Mouse (Mus musculus) forebrain, embryonic 11.5 days (tissue): Measurements from ENCODE around the gene Nrxn2. TPM values are rescaled to one million over a fixed set of nuclear protein-coding genes. Genes with fewer than 3 reads are reported as not detected.

ENCODE experiments used
- ATAC-seq: fragments of 200-750 bp; cut with Nextera tagmentation; replicated peaks from 2 replicates; pipeline ENCODE4 v1.8.0; 2017; ENCODE audit warnings: moderate TSS enrichment; ENCODE audit not compliant: low FRiP score
- DNase-seq: peaks from one replicate; pipeline ENCODE4 v3.0.0-alpha.2; 2017; ENCODE audit warnings: low spot score
- H3K27ac ChIP-seq: fragments of 300-500 bp; sonication (generic); 2 replicates; pipeline ENCODE4 v1.5.1; 2014; ENCODE audit warnings: low read depth, low read length
- H3K27me3 ChIP-seq: fragments of 300-500 bp; sonication (generic); 2 replicates; pipeline ENCODE4 v1.6.1; 2014; ENCODE audit warnings: mild to moderate bottlenecking, low read length, mixed read lengths; ENCODE audit not compliant: control insufficient read depth, insufficient read depth
- H3K36me3 ChIP-seq: fragments of 300-500 bp; sonication (generic); 2 replicates; pipeline ENCODE4 v1.6.1; 2014; ENCODE audit warnings: mild to moderate bottlenecking, low read length, moderate library complexity, mixed read lengths; ENCODE audit not compliant: control insufficient read depth, insufficient read depth
- H3K4me1 ChIP-seq: fragments of 300-500 bp; sonication (generic); replicated peaks from 2 replicates; pipeline ENCODE4 v1.6.1; 2014; ENCODE audit warnings: low read length, mixed read lengths; ENCODE audit not compliant: control insufficient read depth, insufficient read depth
- H3K4me2 ChIP-seq: fragments of 300-500 bp; sonication (generic); 2 replicates; pipeline ENCODE4 v1.6.1; 2014; ENCODE audit warnings: low read depth, mild to moderate bottlenecking, low read length, moderate library complexity, mixed read lengths; ENCODE audit not compliant: severe bottlenecking
- H3K4me3 ChIP-seq: fragments of 300-500 bp; sonication (generic); 2 replicates; pipeline ENCODE4 v1.5.1; 2014; ENCODE audit warnings: low read depth, low read length
- H3K9ac ChIP-seq: fragments of 300-500 bp; sonication (generic); 2 replicates; pipeline ENCODE4 v1.6.1; 2014; ENCODE audit warnings: low read length
- H3K9me3 ChIP-seq: fragments of 300-500 bp; sonication (generic); 2 replicates; pipeline ENCODE4 v1.6.1; 2016; ENCODE audit warnings: low read length, mixed read lengths; ENCODE audit not compliant: control insufficient read depth
- WGBS: fragments of 180-500 bp; shearing (Covaris S2); extraction: QIAGEN DNeasy Blood & Tissue Kit; methylation state at CpG from one replicate; pipeline ENCODE4 v1.1.7; 2014; 5-methylcytosine and 5-hydroxymethylcytosine counted together
- polyA plus RNA-seq: library from polyadenylated mRNA; unstranded; fragments of >200 nt; fragmentation: Nextera tagmentation; extraction: Ambion mirVana; gene quantifications from 2 replicates; pipeline ENCODE4 v1.2.1, GENCODE M21; 2014

The Nrxn2 gene
- polyA plus RNA-seq, 1 experiment from 2014 or later = 8.1 TPM

GRCm38 (mm10) chr19:6548431-6549410 is 130.2 kb downstream of the Nrxn2 start:
- no peak for DNase-seq

DNA sequence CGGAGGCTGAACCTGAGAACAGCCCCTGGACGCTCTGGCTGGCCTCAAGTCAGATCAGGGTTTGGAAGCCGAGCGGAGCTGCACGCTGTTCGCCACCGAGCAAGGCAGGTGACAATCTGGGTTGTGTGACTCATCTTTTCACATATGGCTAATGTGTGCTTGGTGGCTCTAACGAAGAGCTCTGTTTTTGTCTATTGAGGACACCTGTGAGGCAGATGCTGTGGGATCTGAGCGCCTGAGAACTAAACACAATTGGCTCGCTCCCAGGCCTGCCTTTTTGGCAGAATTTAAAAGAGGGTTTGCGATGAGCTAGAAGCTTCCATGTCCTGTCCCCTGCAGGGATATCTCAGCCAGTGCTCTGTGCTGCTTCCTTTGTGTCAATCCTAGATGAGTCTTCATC is 131.0 kb downstream of the Nrxn2 start:
- DNase-seq (no peak), ATAC-seq (no peak)
- H3K4me1 ChIP-seq = no peaks in the 10 kb centered on the region
- no peak overlapping the region for H3K4me2 ChIP-seq
- no peak overlapping the region for H3K27ac ChIP-seq
- no peaks in the 10 kb centered on the region for H3K36me3 ChIP-seq
- no peaks in the 10 kb centered on the region for H3K9me3 ChIP-seq
- H3K9ac ChIP-seq = no peak overlapping the region
- no peaks in the 10 kb centered on the region; the same call in 1 of the 2 replicates for H3K27me3 ChIP-seq
- no peak overlapping the region for H3K4me3 ChIP-seq
- 83% methylated on average over 11 of the region's 11 CpGs for WGBS

More at GRCm38 (mm10) chr19:6548431-6549410, 130.2 kb downstream of the Nrxn2 start:
- no peak for ATAC-seq
- Histone ChIP-seq H3K4me1 (no peaks in the 10 kb centered on the region), H3K4me2 (no peak overlapping the region), H3K27ac (no peak overlapping the region), H3K9me3 (no peaks in the 10 kb centered on the region), H3K36me3 (no peaks in the 10 kb centered on the region), H3K27me3 (no peaks in the 10 kb centered on the region; the same call in 1 of the 2 replicates), H3K4me3 (no peak overlapping the region), H3K9ac (no peak overlapping the region)
- 80% methylated on average over 16 of the region's 16 CpGs for WGBS

- Histone ChIP-seq H3K27me3 (no peaks in the 10 kb centered on the region), H3K4me1 (no peaks in the 10 kb centered on the region), H3K9ac (no peak overlapping the region), H3K36me3 (no peaks in the 10 kb centered on the region), H3K4me3 (no peak overlapping the region), H3K27ac (no peak overlapping the region), H3K9me3 (no peaks in the 10 kb centered on the region), H3K4me2 (no peak overlapping the region)
- ATAC-seq (no peak), DNase-seq (no peak)
- 90% methylated on average over 4 of the region's 4 CpGs for WGBS
These were observed 132.7 kb downstream of the Nrxn2 start for GRCm38 (mm10) chr19:6551215-6551614.

- no peak overlapping the region for H3K4me2 ChIP-seq
- WGBS = 90% methylated on average over 4 of the region's 4 CpGs
These were observed 133.9 kb downstream of the Nrxn2 start for GRCm38 (mm10) chr19:6552302-6553028.

DNA sequence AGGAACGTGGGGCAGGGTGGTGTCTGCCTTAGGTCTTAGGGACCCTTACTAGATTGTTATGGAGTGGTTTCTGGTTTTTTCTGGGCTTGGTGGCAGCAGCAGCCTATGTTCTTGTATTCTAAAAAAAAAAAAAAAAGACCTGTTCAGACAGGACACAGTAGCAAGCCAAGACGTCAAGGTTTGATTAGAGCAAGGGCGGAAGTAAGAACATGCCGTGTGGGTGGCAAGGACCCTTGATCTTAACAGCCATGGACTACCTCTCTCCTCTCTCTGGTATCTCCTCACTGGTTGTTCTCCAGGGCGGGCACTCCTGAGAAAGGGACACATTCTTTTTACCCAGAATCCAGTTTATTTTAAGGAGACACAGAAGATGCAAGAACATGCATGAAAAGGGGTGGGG is 134.6 kb downstream of the Nrxn2 start:
- no peaks in the 10 kb centered on the region for H3K9me3 ChIP-seq
- 81% methylated on average over 5 of the region's 5 CpGs for WGBS
- H3K27me3 ChIP-seq = no peaks in the 10 kb centered on the region
- H3K9ac ChIP-seq = no peak overlapping the region
- H3K4me3 ChIP-seq = no peak overlapping the region
- H3K4me2 ChIP-seq = no peak overlapping the region
- H3K4me1 ChIP-seq = no peaks in the 10 kb centered on the region
- H3K27ac ChIP-seq = no peak overlapping the region
- H3K36me3 ChIP-seq = no peaks in the 10 kb centered on the region
- ATAC-seq = no peak
- DNase-seq = no peak

More at GRCm38 (mm10) chr19:6552302-6553028, 133.9 kb downstream of the Nrxn2 start:
- Histone ChIP-seq H3K9me3 (no peaks in the 10 kb centered on the region), H3K27me3 (no peaks in the 10 kb centered on the region), H3K36me3 (no peaks in the 10 kb centered on the region), H3K4me3 (no peak overlapping the region), H3K9ac (no peak overlapping the region), H3K27ac (no peak overlapping the region), H3K4me1 (no peaks in the 10 kb centered on the region)
- peak; percentile 55; the same call in 1 of the 2 replicates for ATAC-seq
- DNase-seq = peak; percentile 79

DNA sequence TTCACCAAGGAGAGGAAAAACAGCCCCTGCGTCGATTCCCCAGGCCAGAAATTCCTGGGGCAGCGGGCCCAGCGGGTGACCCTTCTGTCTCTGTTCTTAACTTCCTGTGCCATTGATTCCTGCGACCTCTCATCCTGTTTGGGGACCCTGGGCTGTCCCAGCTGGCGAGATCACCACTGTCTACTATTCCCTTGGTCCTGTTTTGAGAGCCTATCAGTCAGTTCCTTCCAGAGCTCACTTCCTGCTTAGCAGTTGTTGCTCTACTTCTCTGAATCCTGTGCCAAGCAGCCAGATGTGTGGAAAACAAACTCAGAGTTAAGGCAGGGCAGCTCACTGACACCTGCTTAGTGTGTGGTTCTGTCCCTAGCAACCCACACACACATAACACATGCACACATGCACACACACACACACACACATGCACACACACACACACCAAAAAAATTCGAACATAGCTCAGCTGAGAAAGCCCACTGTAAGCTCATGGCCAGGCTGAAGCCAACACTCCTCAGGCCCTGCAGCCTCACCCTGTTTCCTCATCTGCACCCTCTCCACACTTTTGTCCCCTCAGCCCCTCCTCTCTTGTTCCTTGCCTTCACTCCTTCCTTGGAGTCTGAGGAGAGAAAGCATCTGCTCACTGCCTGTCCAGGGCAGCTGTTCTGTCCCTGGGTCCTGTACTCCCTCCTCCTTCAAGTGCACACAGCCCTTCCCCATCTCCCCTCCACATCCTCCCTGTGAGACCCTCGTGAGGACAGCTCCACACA is 135.5 kb downstream of the Nrxn2 start:
- Histone ChIP-seq H3K9me3 (no peaks in the 10 kb centered on the region), H3K4me3 (no peak overlapping the region), H3K4me2 (no peak overlapping the region), H3K36me3 (no peaks in the 10 kb centered on the region), H3K27me3 (no peaks in the 10 kb centered on the region), H3K27ac (no peak overlapping the region), H3K4me1 (no peaks in the 10 kb centered on the region), H3K9ac (no peak overlapping the region; the same call in 1 of the 2 replicates)
- ATAC-seq (no peak), DNase-seq (no peak)
- WGBS = 36% methylated on average over 8 of the region's 8 CpGs

- H3K27ac ChIP-seq = no peak overlapping the region
- 64% methylated on average over 4 of the region's 4 CpGs for WGBS
These were observed 141.0 kb downstream of the Nrxn2 start for GRCm38 (mm10) chr19:6559576-6559975.

DNA sequence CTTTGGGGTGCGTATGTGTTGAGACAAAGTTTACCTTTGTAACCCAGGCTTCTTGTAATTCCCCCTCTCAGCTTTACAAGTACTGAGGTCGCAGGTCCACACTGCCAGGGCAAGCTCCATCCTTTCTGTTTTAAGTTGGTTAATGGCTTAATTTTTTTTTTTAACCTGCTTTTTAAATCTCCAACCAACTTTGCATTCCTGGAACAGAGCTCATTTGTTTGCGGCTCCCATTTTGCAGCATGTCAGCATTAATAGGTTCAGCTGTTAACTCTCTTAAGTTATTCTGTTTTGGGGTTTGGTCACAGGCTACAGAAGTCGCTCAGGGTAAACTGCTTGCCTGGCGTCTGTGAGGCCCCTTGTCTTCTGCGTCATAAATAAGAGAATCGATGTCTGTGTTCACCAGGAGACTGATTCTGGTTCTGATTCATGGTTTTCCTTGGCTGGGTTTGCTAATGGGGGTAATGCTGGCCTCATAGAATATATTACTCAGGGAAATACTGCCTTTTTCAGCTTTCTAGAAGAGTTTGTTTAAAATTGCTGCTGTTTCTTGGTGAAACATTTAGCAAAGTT is 141.8 kb downstream of the Nrxn2 start:
- no peak overlapping the region for H3K27ac ChIP-seq
- H3K4me1 ChIP-seq = no peaks in the 10 kb centered on the region
- no peak overlapping the region for H3K4me2 ChIP-seq
- no peak overlapping the region for H3K4me3 ChIP-seq
- no peak overlapping the region for H3K9ac ChIP-seq
- H3K27me3 ChIP-seq = no peaks in the 10 kb centered on the region
- no peak for DNase-seq
- H3K9me3 ChIP-seq = no peaks in the 10 kb centered on the region
- H3K36me3 ChIP-seq = no peaks in the 10 kb centered on the region
- ATAC-seq = no peak
- 80% methylated on average over 7 of the region's 7 CpGs for WGBS

More at GRCm38 (mm10) chr19:6559576-6559975, 141.0 kb downstream of the Nrxn2 start:
- Histone ChIP-seq H3K4me3 (no peak overlapping the region), H3K4me1 (no peaks in the 10 kb centered on the region), H3K27me3 (no peaks in the 10 kb centered on the region), H3K4me2 (no peak overlapping the region), H3K9me3 (no peaks in the 10 kb centered on the region), H3K36me3 (no peaks in the 10 kb centered on the region), H3K9ac (no peak overlapping the region)
- no peak for ATAC-seq
- DNase-seq = no peak
